Mouse (Mus musculus) kidney, adult 2 months (tissue): Measurements from ENCODE around the gene Eno2. TPM values are rescaled to one million over a fixed set of nuclear protein-coding genes. Genes with fewer than 3 reads are reported as not detected.
A peak's percentile ranks its signal among the peaks of the same experiment; 100 is the strongest.
"Not testable (repeated sequence)": the region's sequence is repeated elsewhere in the genome, so short reads cannot be mapped to it uniquely, and the experiment has no call there.

ENCODE experiments used
- DNase-seq: peaks from one replicate; pipeline ENCODE4 v3.0.0; 2021
- H3K27ac ChIP-seq: fragments of 200-500 bp; 2 replicates; pipeline ENCODE4 v1.5.1; 2012; ENCODE audit warnings: low read depth, low read length, control low read depth, inconsistent platforms; ENCODE audit not compliant: insufficient read depth
- H3K27me3 ChIP-seq: fragments of 200-500 bp; replicated peaks from 2 replicates; pipeline ENCODE4 v1.6.1; 2012; ENCODE audit warnings: mild to moderate bottlenecking, moderate library complexity, low read length, inconsistent platforms; ENCODE audit not compliant: control insufficient read depth, insufficient read depth
- H3K36me3 ChIP-seq: fragments of 200-500 bp; 2 replicates; pipeline ENCODE4 v1.6.1; 2012; ENCODE audit warnings: mild to moderate bottlenecking, moderate library complexity, low read length, inconsistent platforms; ENCODE audit not compliant: control insufficient read depth, insufficient read depth
- H3K4me1 ChIP-seq: fragments of 200-500 bp; 2 replicates; pipeline ENCODE4 v1.6.1; 2011; ENCODE audit warnings: low read length; ENCODE audit not compliant: control insufficient read depth, insufficient read depth
- H3K4me3 ChIP-seq: fragments of 200-500 bp; 2 replicates; pipeline ENCODE4 v1.5.1; 2011; ENCODE audit warnings: mild to moderate bottlenecking, low read depth, low read length, control low read depth; ENCODE audit not compliant: insufficient read depth
- CTCF ChIP-seq: fragments of 200-500 bp; conservative IDR thresholded peaks from 2 replicates; pipeline ENCODE4 v1.5.1; 2011; ENCODE audit warnings: low read depth, mild to moderate bottlenecking, control low read depth, low read length, moderate library complexity, mixed read lengths; ENCODE audit not compliant: insufficient read depth, insufficient read length
- POLR2A ChIP-seq: fragments of 200-500 bp; IDR thresholded peaks from one replicate; pipeline ENCODE4 v1.6.1; 2011; ENCODE audit warnings: low read depth, low read length, control low read depth
- WGBS: fragments of 180-500 bp; shearing (Covaris S2); methylation state at CpG from one replicate; pipeline ENCODE4 v1.1.7; 2018; 5-methylcytosine and 5-hydroxymethylcytosine counted together
- polyA plus RNA-seq: library from polyadenylated mRNA; depleted of rRNA; stranded (reverse); fragments of >200 nt; gene quantifications from 2 replicates; pipeline ENCODE4 v1.2.3, GENCODE M21; 2012

The Eno2 gene
- polyA plus RNA-seq, 1 experiment, result 3.2 TPM

- Histone ChIP-seq H3K4me1 (peaks cover 26% of the 10 kb centered on the region; the same call in 1 of the 2 replicates), H3K27ac (peak overlapping the region; percentile 89), H3K4me3 (peak overlapping the region; percentile 71), H3K27me3 (no peaks in the 10 kb centered on the region), H3K36me3 (no peaks in the 10 kb centered on the region)
- whole genome bisulfite sequencing, result under 1% methylated on average over 34 of the region's 34 CpGs
- TF ChIP-seq CTCF (peak; percentile 40), POLR2A (peak; percentile 81)
- DNase-seq, result peak; percentile 98
Observed at GRCm38 (mm10) chr6:124805341-124806321, 36.2 kb upstream of the Eno2 start.

DNA sequence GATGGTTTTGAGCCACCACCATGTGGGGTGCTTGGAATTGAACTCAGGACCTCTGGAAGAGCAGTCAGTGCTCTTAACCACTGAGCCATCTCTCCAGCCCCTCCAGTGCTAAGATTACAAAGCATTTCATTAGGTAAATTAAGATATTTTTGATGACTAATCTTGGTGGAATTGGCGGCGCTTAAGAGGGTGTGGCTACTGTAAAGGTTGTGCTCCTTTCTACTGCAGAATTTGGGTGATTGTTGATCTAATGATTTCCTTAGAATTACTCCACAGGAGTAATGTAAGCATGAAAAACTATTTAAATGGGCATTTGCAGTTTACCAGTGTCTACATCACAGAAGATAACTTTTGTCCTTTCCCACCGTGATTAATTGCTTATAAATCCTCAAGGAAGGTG lies 34.9 kb upstream of the Eno2 start:
- TF ChIP-seq POLR2A (no peak), CTCF (no peak)
- peaks cover 23% of the 10 kb centered on the region; the same call in 1 of the 2 replicates for H3K4me1 ChIP-seq
- H3K36me3 ChIP-seq, result no peaks in the 10 kb centered on the region
- no peaks in the 10 kb centered on the region for H3K27me3 ChIP-seq
- H3K27ac ChIP-seq, result no peak overlapping the region
- no peak for DNase-seq
- whole genome bisulfite sequencing, result 84% methylated on average over 3 of the region's 3 CpGs
- no peak overlapping the region for H3K4me3 ChIP-seq

- 97% methylated on average over 4 of the region's 4 CpGs for WGBS
- H3K4me3 ChIP-seq, H3K27ac ChIP-seq, H3K27me3 ChIP-seq, DNase-seq, H3K36me3 ChIP-seq: not testable (repeated sequence)
- peaks cover 23% of the 10 kb centered on the region; the same call in 1 of the 2 replicates for H3K4me1 ChIP-seq
Observed at GRCm38 (mm10) chr6:124803691-124804090, 34.2 kb upstream of the Eno2 start.

GRCm38 (mm10) chr6:124803061-124803460 lies 33.6 kb upstream of the Eno2 start:
- Histone ChIP-seq H3K4me1 (peaks cover 21% of the 10 kb centered on the region; the same call in 1 of the 2 replicates), H3K27me3 (no peaks in the 10 kb centered on the region), H3K27ac (no peak overlapping the region), H3K36me3 (no peaks in the 10 kb centered on the region), H3K4me3 (no peak overlapping the region)
- no peak for DNase-seq
- TF ChIP-seq CTCF (no peak), POLR2A (no peak)
- 75% methylated on average over 3 of the region's 3 CpGs for WGBS

GRCm38 (mm10) chr6:124802400-124802799 lies 32.9 kb upstream of the Eno2 start:
- WGBS, result 15% methylated on average over 6 of the region's 9 CpGs
- Histone ChIP-seq H3K4me1 (peaks cover 14% of the 10 kb centered on the region; the same call in 1 of the 2 replicates), H3K27ac (peak overlapping the region; percentile 41; the same call in 1 of the 2 replicates)
- not testable (repeated sequence) for H3K4me3 ChIP-seq, DNase-seq, H3K27me3 ChIP-seq, H3K36me3 ChIP-seq

DNA sequence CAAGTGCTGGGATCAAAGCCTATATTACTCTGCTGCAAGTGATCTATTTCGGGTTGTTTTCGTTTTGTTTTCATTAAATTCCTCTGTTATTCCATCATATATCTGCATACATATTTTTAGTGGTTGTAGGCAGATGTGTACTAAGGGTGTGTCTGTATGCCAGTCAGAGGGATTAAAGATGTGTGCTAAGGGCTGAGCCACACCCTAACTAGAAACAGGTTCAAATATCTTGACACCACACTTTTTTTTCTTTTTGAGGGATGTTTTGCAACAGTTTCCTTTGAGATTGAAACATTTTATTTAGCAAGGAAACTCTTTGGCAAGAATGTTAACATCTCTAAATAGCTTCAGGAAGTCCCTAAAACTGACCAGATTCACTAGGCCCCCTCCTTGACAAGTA lies 26.7 kb upstream of the Eno2 start:
- TF ChIP-seq CTCF (no peak), POLR2A (no peak)
- H3K36me3 ChIP-seq, result no peaks in the 10 kb centered on the region
- peaks cover 13% of the 10 kb centered on the region for H3K4me1 ChIP-seq
- WGBS, result 45% methylated on average over 2 of the region's 2 CpGs
- no peak for DNase-seq
- H3K27me3 ChIP-seq, result no peaks in the 10 kb centered on the region
- peak overlapping the region; percentile 95 for H3K27ac ChIP-seq
- H3K4me3 ChIP-seq, result no peak overlapping the region

- TF ChIP-seq POLR2A, result no peak
- no peak for TF ChIP-seq CTCF
- Histone ChIP-seq H3K36me3 (no peaks in the 10 kb centered on the region), H3K27me3 (no peaks in the 10 kb centered on the region), H3K4me1 (peaks cover 13% of the 10 kb centered on the region), H3K4me3 (no peak overlapping the region), H3K27ac (peak overlapping the region; percentile 95)
- 45% methylated on average over 4 of the region's 4 CpGs for WGBS
- DNase-seq, result peak; percentile 90
Observed at GRCm38 (mm10) chr6:124795781-124796180, 26.3 kb upstream of the Eno2 start.
